Mouse (Mus musculus): ENCODE results near the gene Cbx1.

GRCm38 (mm10) chr11:96795491-96795890 lies 6.6 kb downstream of the Cbx1 start:
- no peak for TF ChIP-seq ZNF384 (IDR thresholded peaks at IDR 0.05; ENCODE audit: low read depth, low read length)
- no peak for TF ChIP-seq MAFK (IDR thresholded peaks at IDR 0.05; ENCODE audit: borderline replicate concordance, low read depth, low read length)
- no peak for TF ChIP-seq GATA1 (IDR thresholded peaks at IDR 0.05; ENCODE audit: low read depth, low read length)
- TF ChIP-seq POLR2AphosphoS5 (IDR thresholded peaks at IDR 0.05; ENCODE audit: borderline replicate concordance, low read depth, low read length), result no peak
- no peak for TF ChIP-seq E2F4 (IDR thresholded peaks at IDR 0.05; ENCODE audit: borderline replicate concordance, low read depth, low read length)
- no peak for TF ChIP-seq CTCF (IDR thresholded peaks at IDR 0.05 in 2 of 3, conservative IDR thresholded peaks at IDR 0.05 in 1 of 3; ENCODE audit: control insufficient read depth in 1 of 3, insufficient read depth in 1 of 3, low read depth in 2 of 3, low read length in 3 of 3, poor library complexity in 1 of 3, severe bottlenecking in 1 of 3)
- TF ChIP-seq BHLHE40 (IDR thresholded peaks at IDR 0.05; ENCODE audit: borderline replicate concordance, low read depth, low read length), result no peak
- no peak for TF ChIP-seq TAL1 (IDR thresholded peaks at IDR 0.05; ENCODE audit: low read length)
- TF ChIP-seq POLR2A (IDR thresholded peaks at IDR 0.05; ENCODE audit: control insufficient read depth in 1 of 2, insufficient read depth in 1 of 2, low read depth in 1 of 2, low read length in 2 of 2, poor library complexity in 1 of 2), result no peak
- no peak for TF ChIP-seq CHD1 (IDR thresholded peaks at IDR 0.05; ENCODE audit: low read depth, low read length)
- TF ChIP-seq SMC3 (IDR thresholded peaks at IDR 0.05; ENCODE audit: low read depth, low read length), result no peak
- no peak for TF ChIP-seq NRF1 (IDR thresholded peaks at IDR 0.05; ENCODE audit: insufficient read depth, low read depth, low read length, poor library complexity, severe bottlenecking)
- no peak for TF ChIP-seq RCOR1 (IDR thresholded peaks at IDR 0.05; ENCODE audit: low read depth, low read length)

Measured in MEL (cell line).